Mouse (Mus musculus): ENCODE measurements around the gene Tbr1. TPM values are rescaled to one million over a fixed set of nuclear protein-coding genes. Genes with fewer than 3 reads are reported as not detected.

The Tbr1 gene
- polyA plus RNA-seq, 2 experiments = 0.36 to 0.70 TPM

DNA sequence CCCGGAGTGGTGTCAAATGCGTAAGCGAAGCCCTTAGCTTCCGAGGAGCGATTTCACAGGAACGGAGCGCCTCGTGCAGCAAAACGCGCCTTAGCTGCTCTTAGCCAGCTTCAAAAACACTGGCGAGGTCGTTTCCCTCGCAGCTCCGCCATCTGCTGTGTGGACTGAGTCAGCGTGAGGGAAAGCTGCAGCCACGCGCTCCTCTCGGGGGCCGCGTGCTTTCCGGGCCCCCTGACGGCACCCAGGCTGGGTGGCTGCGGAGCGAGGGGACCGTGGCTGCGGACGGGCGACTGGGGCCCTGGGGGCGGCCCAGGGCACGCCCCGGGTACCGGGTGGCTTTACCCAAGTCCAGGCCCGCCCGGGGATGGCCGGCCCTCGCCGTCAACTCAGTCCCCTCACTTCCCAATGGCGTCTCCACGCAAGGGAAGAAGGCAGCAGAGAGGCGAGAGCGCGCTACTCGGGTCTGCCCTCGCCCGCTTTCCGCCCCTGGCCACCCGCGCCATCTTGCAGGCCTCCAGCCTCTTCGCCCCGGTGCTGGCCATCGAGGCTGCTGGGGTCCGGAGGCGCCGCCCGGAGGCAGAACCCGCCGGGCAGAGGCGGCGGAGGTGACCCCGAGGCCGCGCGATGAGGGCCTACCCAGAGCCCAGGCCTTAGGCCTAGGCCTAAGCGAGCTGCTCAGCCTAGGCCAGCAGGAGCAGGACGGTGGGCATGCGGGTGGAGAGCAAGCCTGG lies 13.0 kb downstream of the Tbr1 start:
- 18% methylated on average over 22 of the region's 66 CpGs for WGBS
- peak overlapping the region; percentile 37 for H3K4me3 ChIP-seq (replicated peaks; ENCODE audit: low read length)
- H3K4me1 ChIP-seq (ENCODE audit: control insufficient read depth, insufficient read depth, low read length) = peaks cover 8% of the 10 kb centered on the region
- H3K9me3 ChIP-seq (ENCODE audit: control insufficient read depth, low read length) = no peaks in the 10 kb centered on the region
- H3K27ac ChIP-seq (replicated peaks; ENCODE audit: low read depth, low read length) = peak overlapping the region; percentile 84
- TF ChIP-seq POLR2A (IDR thresholded peaks at IDR 0.05; ENCODE audit: borderline replicate concordance, extremely low read depth, insufficient read depth, insufficient read length) = no peak
- peaks cover 40% of the 10 kb centered on the region for H3K27me3 ChIP-seq (ENCODE audit: control insufficient read depth, insufficient read depth, low read length)
- H3K36me3 ChIP-seq (ENCODE audit: control insufficient read depth, insufficient read depth, low read length) = no peaks in the 10 kb centered on the region
- H3K4me2 ChIP-seq (replicated peaks; ENCODE audit: low read depth, low read length, severe bottlenecking) = peak overlapping the region; percentile 68
- peak overlapping the region; percentile 77 for H3K9ac ChIP-seq (ENCODE audit: low read depth, low read length, severe bottlenecking)
- ATAC-seq (ENCODE audit: low FRiP score, low read depth) (peak; percentile 58), DNase-seq (ENCODE audit: low spot score) (peak; percentile 64)

DNA sequence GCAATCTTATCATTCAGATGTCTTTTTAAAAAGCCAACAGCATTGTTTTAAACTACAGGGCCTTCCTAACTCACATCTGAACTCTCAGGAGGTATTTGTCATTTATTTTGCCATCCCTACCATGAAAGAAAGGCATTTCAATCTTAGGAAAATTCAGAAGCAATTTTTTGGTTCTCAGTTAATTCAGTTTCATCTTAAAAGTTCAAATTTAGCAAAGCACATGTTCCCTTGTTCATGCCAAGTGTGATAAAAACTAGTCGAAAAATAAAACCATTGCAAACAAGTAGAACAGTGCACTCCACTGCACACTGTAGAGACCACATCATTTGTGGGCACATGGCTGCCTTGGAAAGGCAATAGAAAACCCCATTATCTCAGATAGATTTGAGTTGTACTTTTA lies 15.5 kb downstream of the Tbr1 start:
- H3K4me2 ChIP-seq (replicated peaks; ENCODE audit: low read depth, low read length, severe bottlenecking) = no peak overlapping the region
- no peak overlapping the region for H3K9ac ChIP-seq (ENCODE audit: low read depth, low read length, severe bottlenecking)
- no peak overlapping the region for H3K4me3 ChIP-seq (replicated peaks; ENCODE audit: low read length)
- peaks cover 5% of the 10 kb centered on the region for H3K4me1 ChIP-seq (ENCODE audit: control insufficient read depth, insufficient read depth, low read length)
- no peaks in the 10 kb centered on the region for H3K9me3 ChIP-seq (ENCODE audit: control insufficient read depth, low read length)
- DNase-seq (ENCODE audit: low spot score) (no peak), ATAC-seq (ENCODE audit: low FRiP score, low read depth) (no peak)
- no peak overlapping the region for H3K27ac ChIP-seq (replicated peaks; ENCODE audit: low read depth, low read length)
- H3K36me3 ChIP-seq (ENCODE audit: control insufficient read depth, insufficient read depth, low read length) = no peaks in the 10 kb centered on the region
- H3K27me3 ChIP-seq (ENCODE audit: control insufficient read depth, insufficient read depth, low read length) = peaks cover 17% of the 10 kb centered on the region
- no peak for TF ChIP-seq POLR2A (IDR thresholded peaks at IDR 0.05; ENCODE audit: borderline replicate concordance, extremely low read depth, insufficient read depth, insufficient read length)
- 83% methylated on average over 1 of the region's 1 CpGs for WGBS

GRCm38 (mm10) chr2:61820203-61820602 lies 17.5 kb downstream of the Tbr1 start:
- ATAC-seq (ENCODE audit: low FRiP score, low read depth) (no peak), DNase-seq (ENCODE audit: low spot score) (no peak)
- Histone ChIP-seq H3K9me3 (ENCODE audit: control insufficient read depth, low read length) (no peaks in the 10 kb centered on the region), H3K4me2 (replicated peaks; ENCODE audit: low read depth, low read length, severe bottlenecking) (no peak overlapping the region), H3K4me3 (replicated peaks; ENCODE audit: low read length) (no peak overlapping the region), H3K27me3 (ENCODE audit: control insufficient read depth, insufficient read depth, low read length) (no peaks in the 10 kb centered on the region), H3K4me1 (ENCODE audit: control insufficient read depth, insufficient read depth, low read length) (peaks cover 5% of the 10 kb centered on the region), H3K9ac (ENCODE audit: low read depth, low read length, severe bottlenecking) (no peak overlapping the region), H3K27ac (replicated peaks; ENCODE audit: low read depth, low read length) (no peak overlapping the region), H3K36me3 (ENCODE audit: control insufficient read depth, insufficient read depth, low read length) (no peaks in the 10 kb centered on the region)
- TF ChIP-seq POLR2A (IDR thresholded peaks at IDR 0.05; ENCODE audit: borderline replicate concordance, extremely low read depth, insufficient read depth, insufficient read length) = no peak
- WGBS = 75% methylated on average over 4 of the region's 4 CpGs

GRCm38 (mm10) chr2:61823426-61824140 lies 20.9 kb downstream of the Tbr1 start:
- H3K4me1 ChIP-seq (ENCODE audit: control insufficient read depth, insufficient read depth, low read length) = no peaks in the 10 kb centered on the region
- H3K9ac ChIP-seq (ENCODE audit: low read depth, low read length, severe bottlenecking) = no peak overlapping the region
- H3K9me3 ChIP-seq (ENCODE audit: control insufficient read depth, low read length) = no peaks in the 10 kb centered on the region
- H3K27ac ChIP-seq (replicated peaks; ENCODE audit: low read depth, low read length) = no peak overlapping the region
- ATAC-seq (ENCODE audit: low FRiP score, low read depth) = no peak
- no peak overlapping the region for H3K4me2 ChIP-seq (replicated peaks; ENCODE audit: low read depth, low read length, severe bottlenecking)
- no peaks in the 10 kb centered on the region for H3K27me3 ChIP-seq (ENCODE audit: control insufficient read depth, insufficient read depth, low read length)
- H3K4me3 ChIP-seq (replicated peaks; ENCODE audit: low read length) = no peak overlapping the region
- WGBS = 88% methylated on average over 1 of the region's 1 CpGs
- no peaks in the 10 kb centered on the region for H3K36me3 ChIP-seq (ENCODE audit: control insufficient read depth, insufficient read depth, low read length)
- no peak for TF ChIP-seq POLR2A (IDR thresholded peaks at IDR 0.05; ENCODE audit: borderline replicate concordance, extremely low read depth, insufficient read depth, insufficient read length)
- no peak for DNase-seq (ENCODE audit: low spot score)

- WGBS = 84% methylated on average over 2 of the region's 2 CpGs
- no peak for ATAC-seq (ENCODE audit: low FRiP score, low read depth)
Observed at GRCm38 (mm10) chr2:61837243-61837806, 34.6 kb downstream of the Tbr1 start.

More at GRCm38 (mm10) chr2:61837243-61837806, 34.6 kb downstream of the Tbr1 start:
- Histone ChIP-seq H3K27ac (replicated peaks; ENCODE audit: low read depth, low read length) (no peak overlapping the region), H3K4me3 (replicated peaks; ENCODE audit: low read length) (no peak overlapping the region), H3K9me3 (ENCODE audit: control insufficient read depth, low read length) (no peaks in the 10 kb centered on the region), H3K4me2 (replicated peaks; ENCODE audit: low read depth, low read length, severe bottlenecking) (no peak overlapping the region), H3K27me3 (ENCODE audit: control insufficient read depth, insufficient read depth, low read length) (no peaks in the 10 kb centered on the region), H3K36me3 (ENCODE audit: control insufficient read depth, insufficient read depth, low read length) (no peaks in the 10 kb centered on the region), H3K9ac (ENCODE audit: low read depth, low read length, severe bottlenecking) (no peak overlapping the region), H3K4me1 (ENCODE audit: control insufficient read depth, insufficient read depth, low read length) (no peaks in the 10 kb centered on the region)
- no peak for DNase-seq (ENCODE audit: low spot score)
- no peak for TF ChIP-seq POLR2A (IDR thresholded peaks at IDR 0.05; ENCODE audit: borderline replicate concordance, extremely low read depth, insufficient read depth, insufficient read length)

Small RNA genes within 50 kb of the gene (microRNA-seq; reads per million reads assigned to microRNA genes)
- not detected for gene Gm22403

Other genes starting within 250 kb of the Tbr1 start
- 19.7 and 22.7 TPM in 2 replicates for gene Tank, start 224.3 kb upstream of the Tbr1 start, polyA plus RNA-seq (2012; rRNA removed)
- 31.6 and 32.1 TPM in 2 replicates for gene Tank, start 224.3 kb upstream of the Tbr1 start, polyA plus RNA-seq (2014; fragmentation: Nextera tagmentation; extraction: Ambion mirVana)
- 66.2 and 79.3 TPM in 2 replicates for gene Psmd14, start 91.2 kb upstream of the Tbr1 start, polyA plus RNA-seq (2012; rRNA removed)
- 173 and 175 TPM in 2 replicates for gene Psmd14, start 91.2 kb upstream of the Tbr1 start, polyA plus RNA-seq (2014; fragmentation: Nextera tagmentation; extraction: Ambion mirVana)
- gene Slc4a10, start 243.5 kb downstream of the Tbr1 start, polyA plus RNA-seq (2012; rRNA removed) = 0.20 and 0.21 TPM in 2 replicates
- 0.11 and 0.34 TPM in 2 replicates for gene Slc4a10, start 243.5 kb downstream of the Tbr1 start, polyA plus RNA-seq (2014; fragmentation: Nextera tagmentation; extraction: Ambion mirVana)

Measured in limb, embryonic 14.5 days (tissue).